9 mouse cellular contexts compared by ENCODE assay signal in genomic region chr2:37768903-37769302, GRCm38 (mm10). TPM values are rescaled to one million over a fixed set of nuclear protein-coding genes. Genes with fewer than 3 reads are reported as not detected.
DNase-seq lines count a peak whose midpoint lies in the region; ATAC-seq and TF ChIP-seq lines count a peak whose summit lies in the region.
"Had no signal": no experiment of that assay in that cellular context is flagged by ENCODE, and none has a peak within 500 bp of the region (broad histone marks: within the 10 kb centered on the region; RNA-seq: fewer than 3 reads in every experiment).

No protein-coding gene starts in this region.

- intact Hi-C loops in left cerebral cortex, postnatal 10 days (cut with DNase I), result loop anchor here (5.0 kb wide), 1 partner anchor 47 kb away; no protein-coding TSS in a partner anchor

- no peak overlapping the region for H3K4me2 ChIP-seq in hindbrain, embryonic 13.5 days
- H3K4me2 ChIP-seq in hindbrain, embryonic 11.5 days (replicated peaks; ENCODE audit: low read depth, low read length), result no peak overlapping the region
- no peak overlapping the region for H3K4me2 ChIP-seq in stomach, embryonic 16.5 days (ENCODE audit: low read depth, low read length)
- no peak overlapping the region for H3K4me2 ChIP-seq in heart, embryonic 11.5 days

- TF ChIP-seq POLR2A in brain, embryonic 14.5 days (IDR thresholded peaks at IDR 0.05; ENCODE audit: borderline replicate concordance, extremely low read depth, insufficient read depth, insufficient read length, poor library complexity, severe bottlenecking), result no peak

- no peak overlapping the region for H3K4me3 ChIP-seq in hindbrain, embryonic 13.5 days
- H3K4me3 ChIP-seq in hindbrain, embryonic 11.5 days (ENCODE audit: low read depth, low read length), result no peak overlapping the region
- H3K4me3 ChIP-seq in stomach, embryonic 16.5 days (replicated peaks; ENCODE audit: low read length), result no peak overlapping the region
- H3K4me3 ChIP-seq in heart, embryonic 11.5 days (ENCODE audit: low read depth, low read length), result no peak overlapping the region

- peak overlapping the region; percentile 35; the same call in 1 of the 2 replicates for H3K9ac ChIP-seq in hindbrain, embryonic 13.5 days
- no peak overlapping the region for H3K9ac ChIP-seq in hindbrain, embryonic 11.5 days (ENCODE audit: low read depth, low read length)
- H3K9ac ChIP-seq in stomach, embryonic 16.5 days (ENCODE audit: low read length), result no peak overlapping the region; the same call in 1 of the 2 replicates
- H3K9ac ChIP-seq in heart, embryonic 11.5 days (ENCODE audit: low read depth, low read length), result no peak overlapping the region
- H3K9ac ChIP-seq: liver, embryonic 14.5 days had no signal

- peak; percentile 21; the same call in 1 of the 2 replicates for ATAC-seq in hindbrain, embryonic 13.5 days (ENCODE audit: low FRiP score)
- ATAC-seq in hindbrain, embryonic 11.5 days (ENCODE audit: low FRiP score), result no peak
- ATAC-seq in stomach, embryonic 16.5 days (ENCODE audit: insufficient read depth, low FRiP score), result peak; percentile 53
- no peak for ATAC-seq in heart, embryonic 11.5 days (replicated peaks; ENCODE audit: insufficient number of reproducible peaks, low FRiP score, low TSS enrichment)

- no peak for TF ChIP-seq CTCF in brain, embryonic 14.5 days (IDR thresholded peaks at IDR 0.05; ENCODE audit: borderline replicate concordance, extremely low read depth, insufficient read depth, insufficient read length)

- H3K36me3 ChIP-seq in hindbrain, embryonic 13.5 days, result no peaks in the 10 kb centered on the region
- no peaks in the 10 kb centered on the region for H3K36me3 ChIP-seq in hindbrain, embryonic 11.5 days (ENCODE audit: control insufficient read depth, insufficient read depth, low read length)
- H3K36me3 ChIP-seq in stomach, embryonic 16.5 days (ENCODE audit: control insufficient read depth, insufficient read depth, low read length), result no peaks in the 10 kb centered on the region
- H3K36me3 ChIP-seq in heart, embryonic 11.5 days (ENCODE audit: control insufficient read depth, insufficient read depth, low read length), result no peaks in the 10 kb centered on the region

- peaks cover 49% of the 10 kb centered on the region for H3K4me1 ChIP-seq in hindbrain, embryonic 13.5 days (replicated peaks)
- H3K4me1 ChIP-seq in hindbrain, embryonic 11.5 days (replicated peaks; ENCODE audit: control insufficient read depth, insufficient read depth, low read length), result no peaks in the 10 kb centered on the region; the same call in 1 of the 2 replicates
- peaks cover 33% of the 10 kb centered on the region for H3K4me1 ChIP-seq in stomach, embryonic 16.5 days (ENCODE audit: control insufficient read depth, insufficient read depth, low read length)
- peaks cover 35% of the 10 kb centered on the region for H3K4me1 ChIP-seq in heart, embryonic 11.5 days (ENCODE audit: control insufficient read depth, insufficient read depth, low read length)

- DNase-seq in hindbrain, embryonic 11.5 days (ENCODE audit: low spot score), result no peak
- peak; percentile 87 for DNase-seq in brain, embryonic 14.5 days (ENCODE audit: low read depth)
- DNase-seq in gastrocnemius, postnatal 25 days, result peak; percentile 87
- DNase-seq in left cerebral cortex, postnatal 10 days (ENCODE audit: extremely low spot score in 1 of 2, low spot score in 2 of 2), result peak; percentile 68 to 71
- DNase-seq in thymus, postnatal 14 days, result no peak

- H3K27me3 ChIP-seq in hindbrain, embryonic 13.5 days, result peaks cover 5% of the 10 kb centered on the region; the same call in 1 of the 2 replicates
- H3K27me3 ChIP-seq in hindbrain, embryonic 11.5 days (ENCODE audit: control insufficient read depth, insufficient read depth, low read length), result no peaks in the 10 kb centered on the region; the same call in 1 of the 2 replicates
- peaks cover 7% of the 10 kb centered on the region; the same call in 1 of the 2 replicates for H3K27me3 ChIP-seq in stomach, embryonic 16.5 days (ENCODE audit: control insufficient read depth, insufficient read depth, low read length)
- no peaks in the 10 kb centered on the region for H3K27me3 ChIP-seq in heart, embryonic 11.5 days (ENCODE audit: control insufficient read depth, insufficient read depth, low read length)

- 31% methylated on average over 2 of the region's 2 CpGs for WGBS in hindbrain, embryonic 13.5 days
- 67% methylated on average over 2 of the region's 2 CpGs for WGBS in hindbrain, embryonic 11.5 days
- 56% methylated on average over 2 of the region's 2 CpGs for WGBS in stomach, embryonic 16.5 days
- 77% methylated on average over 2 of the region's 2 CpGs for WGBS in heart, embryonic 11.5 days (ENCODE audit: insufficient replicate concordance)

- no peaks in the 10 kb centered on the region for H3K9me3 ChIP-seq in hindbrain, embryonic 13.5 days
- no peaks in the 10 kb centered on the region for H3K9me3 ChIP-seq in hindbrain, embryonic 11.5 days (ENCODE audit: control insufficient read depth, low read length)
- H3K9me3 ChIP-seq in stomach, embryonic 16.5 days (replicated peaks; ENCODE audit: control insufficient read depth, low read length), result no peaks in the 10 kb centered on the region
- no peaks in the 10 kb centered on the region for H3K9me3 ChIP-seq in heart, embryonic 11.5 days (replicated peaks; ENCODE audit: control insufficient read depth, low read length)

- H3K27ac ChIP-seq in hindbrain, embryonic 13.5 days, result peak overlapping the region; percentile 55
- no peak overlapping the region for H3K27ac ChIP-seq in hindbrain, embryonic 11.5 days (ENCODE audit: low read depth, low read length)
- H3K27ac ChIP-seq in stomach, embryonic 16.5 days (ENCODE audit: low read length), result no peak overlapping the region
- no peak overlapping the region for H3K27ac ChIP-seq in heart, embryonic 11.5 days (ENCODE audit: low read depth, low read length)
- H3K27ac ChIP-seq: liver, embryonic 14.5 days had no signal

RNA-seq across cellular contexts. Expression of gene Crb2, which starts 7.1 kb away (rescaled TPM):
- 6.8 and 7.5 TPM in 2 replicates for polyA plus RNA-seq in hindbrain, embryonic 13.5 days (2015; fragmentation: Nextera tagmentation; extraction: Ambion mirVana)
- 6.2 and 7.7 TPM in 2 replicates for polyA plus RNA-seq in hindbrain, embryonic 11.5 days (2014; fragmentation: Nextera tagmentation; extraction: Ambion mirVana)
- polyA plus RNA-seq in brain, embryonic 14.5 days (2012; rRNA removed), result 9.8 and 11.3 TPM in 2 replicates
- not detected for total RNA-seq in gastrocnemius, postnatal 25 days (2021)
- 1 to 10 TPM; 5.4 to 7.0 TPM for total RNA-seq in left cerebral cortex, postnatal 10 days (2021)
- polyA plus RNA-seq in stomach, embryonic 16.5 days (2015; fragmentation: Nextera tagmentation; extraction: Ambion mirVana), result 0.94 and 1.7 TPM in 2 replicates
- polyA plus RNA-seq in heart, embryonic 11.5 days (2014; fragmentation: Nextera tagmentation; extraction: Ambion mirVana), result 6.1 and 6.5 TPM in 2 replicates

Comparison
In these comparisons a context has a peak if more than half of its experiments do, and no peak if none do; other contexts are left out.
1. ATAC-seq: peak in hindbrain, embryonic 13.5 days (single experiment) and stomach, embryonic 16.5 days (single experiment); none in hindbrain, embryonic 11.5 days (single experiment) and heart, embryonic 11.5 days (single experiment).
2. DNase-seq: peak in brain, embryonic 14.5 days (single experiment), gastrocnemius, postnatal 25 days (single experiment) and left cerebral cortex, postnatal 10 days (2 of 2); none in hindbrain, embryonic 11.5 days (single experiment) and thymus, postnatal 14 days (single experiment).